Mouse (Mus musculus) forebrain, embryonic 10.5 days (tissue): ENCODE data around the gene Oprm1. TPM values are rescaled to one million over a fixed set of nuclear protein-coding genes. Genes with fewer than 3 reads are reported as not detected.

Experiments
- DNase-seq: peaks from one replicate; pipeline ENCODE4 v3.0.0-alpha.2; 2017; ENCODE audit warnings: low spot score; ENCODE audit errors: extremely low spot score
- H3K27ac ChIP-seq: fragments of 300-500 bp; sonication (generic); 2 replicates; pipeline ENCODE4 v1.5.1; 2016; ENCODE audit warnings: mild to moderate bottlenecking
- H3K27me3 ChIP-seq: fragments of 300-500 bp; sonication (generic); 2 replicates; pipeline ENCODE4 v1.6.1; 2016; ENCODE audit warnings: mild to moderate bottlenecking; ENCODE audit not compliant: poor library complexity, severe bottlenecking
- H3K36me3 ChIP-seq: fragments of 300-500 bp; sonication (generic); replicated peaks from 2 replicates; pipeline ENCODE4 v1.6.1; 2016; ENCODE audit warnings: mild to moderate bottlenecking, moderate library complexity
- H3K4me1 ChIP-seq: fragments of 300-500 bp; sonication (generic); 2 replicates; pipeline ENCODE4 v1.6.1; 2016
- H3K4me3 ChIP-seq: fragments of 300-500 bp; sonication (generic); 2 replicates; pipeline ENCODE4 v1.5.1; 2016; ENCODE audit warnings: mild to moderate bottlenecking, moderate library complexity
- H3K9me3 ChIP-seq: fragments of 300-500 bp; sonication (generic); 2 replicates; pipeline ENCODE4 v1.6.1; 2016; ENCODE audit warnings: mild to moderate bottlenecking, moderate library complexity
- WGBS: fragments of 180-500 bp; shearing (Covaris S2); methylation state at CpG from one replicate; pipeline ENCODE4 v1.1.7; 2016; 5-methylcytosine and 5-hydroxymethylcytosine counted together
- polyA plus RNA-seq: library from polyadenylated mRNA; unstranded; fragments of >200 nt; fragmentation: Nextera tagmentation; extraction: Ambion mirVana; gene quantifications from 2 replicates; pipeline ENCODE4 v1.2.1, GENCODE M21; 2016

Oprm1 gene
- polyA plus RNA-seq, 1 experiment from 2014 or later = not detected

DNA sequence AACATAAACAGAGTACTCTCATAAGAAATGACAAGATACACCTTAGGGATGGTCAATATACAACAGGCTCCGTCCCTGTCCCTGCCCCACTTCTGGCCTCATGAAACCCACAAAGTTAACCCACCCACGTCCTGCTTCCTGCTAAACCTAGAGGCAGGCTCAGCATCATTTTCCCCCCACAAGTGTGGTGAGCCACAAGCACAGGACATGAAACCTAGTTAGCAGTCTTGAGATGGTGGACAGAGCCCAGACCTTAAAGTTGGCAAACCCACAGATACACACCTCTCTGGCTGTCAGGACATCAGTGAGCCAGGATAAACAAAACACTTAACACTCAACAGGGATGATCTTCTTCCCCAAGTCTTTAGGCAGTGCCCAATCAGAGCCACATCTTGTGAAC, 198.1 kb downstream of the Oprm1 start:
- Histone ChIP-seq H3K27me3 (no peaks in the 10 kb centered on the region), H3K36me3 (no peaks in the 10 kb centered on the region), H3K4me1 (no peaks in the 10 kb centered on the region), H3K4me3 (no peak overlapping the region), H3K27ac (no peak overlapping the region), H3K9me3 (no peaks in the 10 kb centered on the region)
- DNase-seq = no peak
- WGBS = 95% methylated on average over 2 of the region's 2 CpGs

DNA sequence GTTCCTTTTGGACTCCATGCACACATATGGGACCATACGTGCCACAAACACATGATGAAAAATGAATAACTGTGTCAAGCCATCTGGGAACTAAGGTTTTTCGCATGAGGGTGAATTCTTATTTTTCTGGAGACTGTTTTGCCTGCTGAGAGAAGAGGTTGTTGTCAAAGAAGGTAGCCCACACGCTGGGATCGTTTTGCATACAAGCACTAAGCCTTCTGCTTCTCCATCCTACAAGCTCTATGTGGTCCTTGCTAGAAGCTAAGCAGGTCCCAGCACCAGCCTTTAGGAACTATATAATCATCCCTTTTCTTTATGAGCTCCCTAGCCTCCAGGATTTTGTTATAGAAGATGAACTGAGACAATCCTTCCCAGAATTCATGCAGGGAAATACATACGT, 200.5 kb downstream of the Oprm1 start:
- DNase-seq = no peak
- Histone ChIP-seq H3K4me3 (no peak overlapping the region), H3K27me3 (no peaks in the 10 kb centered on the region), H3K4me1 (no peaks in the 10 kb centered on the region), H3K9me3 (no peaks in the 10 kb centered on the region), H3K27ac (no peak overlapping the region), H3K36me3 (no peaks in the 10 kb centered on the region)
- 74% methylated on average over 5 of the region's 5 CpGs for WGBS

DNA sequence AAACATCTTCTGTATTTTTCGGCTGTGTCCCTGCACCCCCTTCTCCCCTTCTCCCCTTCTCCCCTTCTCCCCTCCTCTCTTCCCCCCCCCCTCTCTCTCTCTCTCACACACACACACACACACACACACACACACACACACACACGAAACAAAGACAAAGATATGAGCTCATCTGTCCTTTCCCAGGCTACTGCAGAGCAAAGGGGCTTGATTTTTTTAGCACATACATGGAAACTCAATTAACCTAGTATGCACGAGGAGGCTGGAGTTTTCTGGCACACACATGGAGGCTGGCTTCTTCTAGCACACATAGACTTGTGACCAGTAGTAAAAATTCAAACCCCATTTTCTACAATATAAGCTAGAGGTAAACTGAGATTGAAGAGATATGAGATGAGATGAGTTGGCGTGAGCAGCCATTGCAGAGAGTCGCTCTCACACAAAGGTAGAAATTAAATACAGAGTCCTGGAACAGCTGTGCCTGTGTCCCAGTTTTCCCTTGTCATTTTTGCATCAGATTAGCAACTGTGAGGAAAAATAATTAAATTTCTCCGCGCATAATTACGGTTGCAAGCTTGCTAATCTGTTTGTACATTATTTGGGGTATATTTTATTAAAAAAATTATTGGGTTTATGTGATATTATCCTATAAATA, 209.4 kb downstream of the Oprm1 start:
- WGBS = 91% methylated on average over 8 of the region's 8 CpGs
- no peaks in the 10 kb centered on the region for H3K36me3 ChIP-seq
- no peaks in the 10 kb centered on the region for H3K4me1 ChIP-seq
- H3K4me3 ChIP-seq = no peak overlapping the region
- DNase-seq = no peak
- no peaks in the 10 kb centered on the region for H3K9me3 ChIP-seq
- no peaks in the 10 kb centered on the region for H3K27me3 ChIP-seq
- no peak overlapping the region for H3K27ac ChIP-seq

DNA sequence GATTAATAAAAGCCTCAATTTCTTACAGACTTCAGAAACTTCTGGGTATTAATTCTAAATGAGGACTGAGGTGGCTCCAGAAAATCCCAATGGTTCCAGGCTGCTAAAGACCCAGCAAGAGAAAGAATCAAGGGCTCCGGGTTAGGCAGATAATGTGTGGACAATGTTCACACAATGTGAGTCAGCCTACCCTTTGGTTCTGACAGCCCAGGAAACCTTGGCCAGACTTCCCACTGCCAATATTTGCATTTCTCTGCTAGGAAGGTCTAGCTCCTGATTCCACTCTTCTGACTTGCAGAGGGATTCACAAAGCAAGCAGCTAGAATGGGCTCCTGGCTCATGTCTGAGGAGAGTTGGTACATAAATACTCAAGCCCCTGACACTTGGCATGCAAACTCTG, 210.0 kb downstream of the Oprm1 start:
- H3K4me1 ChIP-seq = no peaks in the 10 kb centered on the region
- WGBS = 94% methylated on average over 1 of the region's 1 CpGs
- H3K36me3 ChIP-seq = no peaks in the 10 kb centered on the region
- DNase-seq = no peak
- no peak overlapping the region for H3K27ac ChIP-seq
- H3K27me3 ChIP-seq = no peaks in the 10 kb centered on the region
- H3K9me3 ChIP-seq = no peaks in the 10 kb centered on the region
- no peak overlapping the region for H3K4me3 ChIP-seq

DNA sequence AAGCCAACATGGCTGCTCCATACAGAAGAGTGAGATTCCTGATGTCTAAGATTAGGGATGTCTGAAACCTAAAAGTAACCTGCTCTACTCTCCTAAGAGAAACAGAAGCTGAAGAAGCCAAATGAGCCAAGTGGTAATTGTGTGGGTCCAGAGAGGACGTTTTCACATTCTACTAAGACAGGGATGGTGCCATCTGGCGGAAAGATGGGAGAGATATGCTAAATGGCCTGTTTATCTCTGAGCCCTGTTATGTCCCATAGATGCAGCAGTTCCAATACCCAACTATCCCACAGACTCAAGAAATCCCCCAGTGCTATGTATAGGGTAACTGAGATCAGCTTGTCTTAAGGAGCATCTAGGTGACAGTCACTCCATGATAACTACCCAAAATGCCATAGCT, 219.5 kb downstream of the Oprm1 start:
- Histone ChIP-seq H3K36me3 (no peaks in the 10 kb centered on the region), H3K27ac (no peak overlapping the region), H3K4me1 (peaks cover 16% of the 10 kb centered on the region), H3K27me3 (no peaks in the 10 kb centered on the region), H3K9me3 (no peaks in the 10 kb centered on the region), H3K4me3 (no peak overlapping the region)
- no peak for DNase-seq
- WGBS = 79% methylated on average over 2 of the region's 2 CpGs

DNA sequence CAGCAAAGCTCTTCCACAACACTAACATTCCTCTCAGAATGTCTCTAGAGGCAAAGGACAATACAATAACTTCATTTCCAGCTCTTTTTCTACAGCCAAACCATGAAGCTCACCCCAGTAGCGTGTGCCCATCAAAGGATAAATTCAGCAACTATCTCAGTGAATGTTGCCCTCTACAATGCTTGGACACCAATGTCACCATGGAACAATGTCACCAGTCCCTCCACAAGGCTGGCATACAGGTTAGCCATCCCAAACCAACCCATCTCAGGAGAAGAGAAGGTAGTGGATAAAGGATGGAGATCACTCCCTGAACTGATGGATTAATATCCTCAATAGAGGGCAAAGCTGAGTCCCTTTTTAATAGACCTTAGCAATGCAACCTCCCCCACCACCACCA, 220.4 kb downstream of the Oprm1 start:
- 89% methylated on average over 1 of the region's 1 CpGs for WGBS
- Histone ChIP-seq H3K4me3 (no peak overlapping the region), H3K9me3 (no peaks in the 10 kb centered on the region), H3K27me3 (no peaks in the 10 kb centered on the region), H3K27ac (no peak overlapping the region), H3K36me3 (no peaks in the 10 kb centered on the region), H3K4me1 (peaks cover 16% of the 10 kb centered on the region)
- DNase-seq = no peak

DNA sequence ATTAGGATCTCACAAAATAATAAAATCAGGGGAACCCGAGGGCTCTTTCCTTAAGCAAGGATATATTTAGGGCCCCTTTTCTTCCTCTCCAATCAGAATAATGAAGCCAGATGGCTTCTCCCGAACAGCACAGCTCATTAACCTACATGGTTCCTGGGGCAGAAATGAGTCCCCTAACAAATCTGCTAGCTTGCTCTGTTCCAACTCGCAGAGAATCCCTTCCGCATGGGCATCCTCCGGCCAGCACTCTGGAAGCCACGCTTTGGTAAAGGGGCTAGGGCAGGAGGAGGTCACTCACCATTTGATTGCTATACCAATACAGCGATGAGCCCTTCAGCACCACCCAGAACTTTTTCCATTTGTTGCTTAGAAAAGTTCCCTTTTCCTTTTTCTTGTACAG, 220.9 kb downstream of the Oprm1 start:
- no peaks in the 10 kb centered on the region for H3K27me3 ChIP-seq
- WGBS = 79% methylated on average over 7 of the region's 7 CpGs
- H3K27ac ChIP-seq = no peak overlapping the region
- H3K9me3 ChIP-seq = no peaks in the 10 kb centered on the region
- H3K4me1 ChIP-seq = peaks cover 16% of the 10 kb centered on the region
- no peak for DNase-seq
- H3K4me3 ChIP-seq = no peak overlapping the region
- H3K36me3 ChIP-seq = no peaks in the 10 kb centered on the region

DNA sequence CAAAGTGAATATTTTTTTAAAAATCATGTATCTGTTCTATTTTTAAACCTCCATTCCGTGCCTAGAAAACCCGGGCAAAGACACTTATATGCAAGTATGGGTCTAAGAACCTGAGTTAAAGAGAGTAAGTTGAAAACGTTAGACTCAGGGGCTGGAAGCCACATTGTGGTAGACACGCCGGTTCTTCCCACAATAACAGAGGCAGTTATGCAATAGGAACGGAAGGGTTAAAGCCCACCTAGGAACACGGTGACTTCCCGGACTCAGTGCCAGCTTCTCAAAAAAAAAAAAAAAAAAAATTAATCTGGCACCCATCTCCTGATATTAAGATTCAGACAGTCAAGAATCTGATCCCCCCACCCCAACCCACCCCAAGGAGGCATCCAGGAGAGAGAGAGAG, 221.5 kb downstream of the Oprm1 start:
- Histone ChIP-seq H3K27ac (peak overlapping the region; percentile 65), H3K4me1 (peaks cover 16% of the 10 kb centered on the region), H3K27me3 (no peaks in the 10 kb centered on the region), H3K36me3 (no peaks in the 10 kb centered on the region), H3K9me3 (no peaks in the 10 kb centered on the region), H3K4me3 (peak overlapping the region; percentile 20; the same call in 1 of the 2 replicates)
- WGBS = 61% methylated on average over 8 of the region's 8 CpGs
- no peak for DNase-seq

DNA sequence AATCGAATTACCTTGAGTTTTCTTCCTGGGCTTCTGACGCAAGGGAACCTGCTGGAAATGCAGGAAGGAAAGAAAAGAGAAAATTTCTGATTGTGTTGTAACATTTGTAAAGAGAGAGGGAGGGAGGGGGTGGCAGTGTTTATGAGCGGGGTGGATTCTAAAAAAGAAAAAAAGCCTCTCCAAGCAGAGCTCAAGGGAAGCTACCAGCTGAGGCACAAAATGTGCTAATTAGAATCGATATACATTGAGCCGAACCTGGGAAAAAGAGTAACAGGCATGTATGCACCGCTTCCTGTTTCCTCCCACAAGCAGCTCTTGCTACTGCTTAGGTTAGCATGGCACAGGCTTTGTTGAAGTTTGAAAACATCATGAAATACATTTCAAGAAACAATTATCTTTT, 221.9 kb downstream of the Oprm1 start:
- peak overlapping the region; percentile 65 for H3K27ac ChIP-seq
- peak overlapping the region; percentile 20; the same call in 1 of the 2 replicates for H3K4me3 ChIP-seq
- no peaks in the 10 kb centered on the region for H3K27me3 ChIP-seq
- H3K36me3 ChIP-seq = no peaks in the 10 kb centered on the region
- no peak for DNase-seq
- H3K9me3 ChIP-seq = no peaks in the 10 kb centered on the region
- H3K4me1 ChIP-seq = peaks cover 16% of the 10 kb centered on the region
- 25% methylated on average over 6 of the region's 6 CpGs for WGBS

DNA sequence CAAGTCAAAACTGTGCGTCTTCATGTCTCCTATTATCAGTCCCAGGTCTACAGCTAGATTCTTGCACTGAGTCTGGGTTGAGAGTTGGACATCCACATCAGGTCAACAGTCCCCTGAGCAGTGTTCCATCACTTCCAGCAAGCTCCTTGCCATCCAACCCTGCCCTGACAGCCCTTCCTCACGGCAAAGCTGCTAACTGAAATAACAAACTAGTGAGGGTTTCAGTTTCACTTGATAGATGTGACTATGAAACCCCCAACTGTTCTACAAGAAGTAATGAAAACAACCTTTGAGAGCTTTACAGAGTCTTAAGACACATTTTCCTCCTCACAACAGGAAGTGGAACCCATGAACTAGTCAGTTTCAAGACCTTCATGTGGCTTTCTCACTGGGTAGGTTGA, 224.4 kb downstream of the Oprm1 start:
- H3K4me3 ChIP-seq = no peak overlapping the region
- WGBS = 76% methylated on average over 2 of the region's 2 CpGs
- H3K4me1 ChIP-seq = peaks cover 16% of the 10 kb centered on the region
- H3K9me3 ChIP-seq = no peaks in the 10 kb centered on the region
- H3K27me3 ChIP-seq = no peaks in the 10 kb centered on the region
- H3K27ac ChIP-seq = no peak overlapping the region
- no peaks in the 10 kb centered on the region for H3K36me3 ChIP-seq
- DNase-seq = no peak

DNA sequence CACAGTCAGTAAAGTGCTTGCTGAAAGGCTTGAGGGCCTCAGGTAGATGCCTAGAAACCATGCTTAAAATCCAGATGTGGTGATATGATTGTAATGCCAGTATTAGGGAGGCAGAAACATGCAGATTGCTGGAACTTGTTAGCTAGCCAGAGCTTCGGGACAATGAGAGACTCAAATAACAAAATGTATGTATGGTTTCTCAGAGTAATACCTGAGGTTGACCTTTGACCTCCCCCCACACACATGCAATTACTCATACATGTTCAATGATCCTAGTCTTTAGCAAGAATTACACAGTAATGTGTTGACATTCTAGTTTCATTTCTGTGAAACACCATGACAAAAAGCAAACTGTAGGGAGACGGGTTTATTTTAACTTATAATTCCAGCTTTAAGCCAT, 225.1 kb downstream of the Oprm1 start:
- H3K9me3 ChIP-seq = no peaks in the 10 kb centered on the region
- WGBS = 91% methylated on average over 2 of the region's 2 CpGs
- H3K27ac ChIP-seq = no peak overlapping the region
- H3K4me3 ChIP-seq = no peak overlapping the region
- H3K27me3 ChIP-seq = no peaks in the 10 kb centered on the region
- H3K4me1 ChIP-seq = peaks cover 16% of the 10 kb centered on the region
- DNase-seq = no peak
- no peaks in the 10 kb centered on the region for H3K36me3 ChIP-seq

DNA sequence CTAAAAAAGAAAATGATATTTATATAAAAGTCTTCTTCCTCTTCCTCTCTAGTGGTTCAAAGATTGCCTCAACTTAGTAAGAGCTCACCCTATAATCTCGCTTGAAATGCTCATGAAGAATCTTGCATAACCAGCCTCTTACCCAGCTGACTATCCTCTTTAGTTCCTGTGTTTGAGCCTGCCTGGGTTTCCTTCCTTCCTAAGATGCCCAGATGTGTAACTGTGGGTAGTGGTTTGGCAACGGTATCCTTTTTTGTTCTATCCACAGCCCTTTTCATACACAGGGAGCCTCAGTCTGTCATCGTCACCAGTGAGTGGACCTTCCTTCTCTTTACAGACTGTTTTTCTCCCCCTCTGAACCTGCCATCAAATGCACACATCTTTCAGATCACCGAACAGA, 227.9 kb downstream of the Oprm1 start:
- 89% methylated on average over 4 of the region's 4 CpGs for WGBS
- Histone ChIP-seq H3K36me3 (no peaks in the 10 kb centered on the region), H3K4me3 (no peak overlapping the region), H3K4me1 (no peaks in the 10 kb centered on the region), H3K27me3 (no peaks in the 10 kb centered on the region), H3K27ac (no peak overlapping the region), H3K9me3 (no peaks in the 10 kb centered on the region)
- DNase-seq = no peak

DNA sequence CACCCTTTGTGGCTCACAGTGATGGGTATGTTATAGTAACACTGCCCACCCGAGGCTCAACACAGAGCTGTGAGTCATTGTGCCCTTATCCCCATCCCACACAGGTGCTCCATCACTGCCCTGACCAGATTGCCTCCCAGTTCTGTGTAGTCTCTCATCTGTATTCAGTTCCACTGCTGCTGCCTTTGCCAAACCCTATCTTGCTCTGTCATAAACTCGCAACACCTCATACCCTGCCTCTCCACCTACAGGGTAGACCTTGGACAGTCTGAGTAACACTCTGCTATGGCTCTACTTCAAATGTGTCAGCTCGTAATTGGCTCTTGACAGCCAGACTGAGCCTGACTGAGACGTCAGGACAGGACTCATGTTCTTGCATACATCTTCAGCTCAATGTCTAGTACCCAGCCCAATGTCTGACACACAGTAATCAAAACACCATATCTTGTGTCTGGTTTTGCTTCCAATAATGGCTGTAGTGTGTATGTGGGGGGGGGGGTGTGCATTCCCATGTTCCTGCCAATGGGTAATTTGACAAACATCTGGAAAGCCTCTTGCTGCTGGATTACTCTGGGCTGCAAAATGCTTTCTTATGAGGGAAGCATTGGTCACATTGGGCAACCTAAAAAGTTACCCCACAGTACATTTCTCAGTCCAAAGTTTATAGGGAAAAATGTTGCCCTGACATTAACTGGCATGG, 229.2 kb downstream of the Oprm1 start:
- Histone ChIP-seq H3K27me3 (no peaks in the 10 kb centered on the region), H3K9me3 (no peaks in the 10 kb centered on the region), H3K36me3 (no peaks in the 10 kb centered on the region), H3K27ac (no peak overlapping the region), H3K4me1 (no peaks in the 10 kb centered on the region), H3K4me3 (no peak overlapping the region)
- 82% methylated on average over 4 of the region's 4 CpGs for WGBS
- no peak for DNase-seq
